Mouse (Mus musculus): ENCODE data around the gene Tdp1. TPM values are rescaled to one million over a fixed set of nuclear protein-coding genes. Genes with fewer than 3 reads are reported as not detected.

The Tdp1 gene
- polyA plus RNA-seq (2015; fragmentation: Nextera tagmentation; extraction: Ambion mirVana) = 21.2 and 29.9 TPM in 2 replicates

GRCm38 (mm10) chr12:99884269-99885261, at the start of gene Tdp1, which contains the start of gene Efcab11:
Gene Tdp1 (plus strand): TSS chr12:99884517.
Gene Efcab11 (minus strand): TSS chr12:99884439.
- under 1% methylated on average over 73 of the region's 73 CpGs for WGBS
- peak; percentile 87 for ATAC-seq (replicated peaks; ENCODE audit: insufficient number of reproducible peaks, insufficient read depth, low FRiP score, low read depth)
- no peaks in the 10 kb centered on the region for H3K9me3 ChIP-seq (replicated peaks)
- no peaks in the 10 kb centered on the region for H3K36me3 ChIP-seq
- H3K27me3 ChIP-seq = no peaks in the 10 kb centered on the region
- H3K27ac ChIP-seq = peak within 1 kb of the TSS; percentile 91
- H3K9ac ChIP-seq = peak within 1 kb of the TSS; percentile 89
- peak within 1 kb of the TSS; percentile 89 for H3K4me3 ChIP-seq
- peak within 1 kb of the TSS; percentile 94 for H3K4me2 ChIP-seq
- peaks cover 25% of the 10 kb centered on the region for H3K4me1 ChIP-seq (replicated peaks)

GRCm38 (mm10) chr12:99836404-99837131, 47.7 kb upstream of the Tdp1 start:
- H3K27ac ChIP-seq = no peak overlapping the region
- H3K9ac ChIP-seq = no peak overlapping the region
- H3K27me3 ChIP-seq = no peaks in the 10 kb centered on the region
- H3K4me3 ChIP-seq = no peak overlapping the region
- H3K4me2 ChIP-seq = no peak overlapping the region
- H3K36me3 ChIP-seq = no peaks in the 10 kb centered on the region
- 82% methylated on average over 20 of the region's 20 CpGs for WGBS
- H3K4me1 ChIP-seq (replicated peaks) = no peaks in the 10 kb centered on the region
- ATAC-seq (replicated peaks; ENCODE audit: insufficient number of reproducible peaks, insufficient read depth, low FRiP score, low read depth) = no peak
- H3K9me3 ChIP-seq (replicated peaks) = no peaks in the 10 kb centered on the region

- no peak for ATAC-seq (replicated peaks; ENCODE audit: insufficient number of reproducible peaks, insufficient read depth, low FRiP score, low read depth)
- Histone ChIP-seq H3K4me3 (no peak overlapping the region), H3K4me1 (replicated peaks) (no peaks in the 10 kb centered on the region), H3K36me3 (no peaks in the 10 kb centered on the region), H3K4me2 (no peak overlapping the region), H3K27me3 (no peaks in the 10 kb centered on the region), H3K27ac (no peak overlapping the region), H3K9me3 (replicated peaks) (no peaks in the 10 kb centered on the region), H3K9ac (no peak overlapping the region)
- 82% methylated on average over 5 of the region's 5 CpGs for WGBS
These were observed 46.8 kb upstream of the Tdp1 start for GRCm38 (mm10) chr12:99837528-99837927.

GRCm38 (mm10) chr12:99838109-99838508, 46.2 kb upstream of the Tdp1 start:
- 85% methylated on average over 11 of the region's 11 CpGs for WGBS
- Histone ChIP-seq H3K4me1 (replicated peaks) (no peaks in the 10 kb centered on the region), H3K27ac (no peak overlapping the region), H3K27me3 (no peaks in the 10 kb centered on the region), H3K36me3 (no peaks in the 10 kb centered on the region), H3K9me3 (replicated peaks) (no peaks in the 10 kb centered on the region), H3K9ac (no peak overlapping the region), H3K4me2 (no peak overlapping the region), H3K4me3 (no peak overlapping the region)
- ATAC-seq (replicated peaks; ENCODE audit: insufficient number of reproducible peaks, insufficient read depth, low FRiP score, low read depth) = no peak

- no peak overlapping the region for H3K9ac ChIP-seq
- no peak for ATAC-seq (replicated peaks; ENCODE audit: insufficient number of reproducible peaks, insufficient read depth, low FRiP score, low read depth)
- 84% methylated on average over 14 of the region's 14 CpGs for WGBS
- H3K4me1 ChIP-seq (replicated peaks) = no peaks in the 10 kb centered on the region
- H3K4me3 ChIP-seq = no peak overlapping the region
- no peak overlapping the region for H3K4me2 ChIP-seq
- no peaks in the 10 kb centered on the region for H3K27me3 ChIP-seq
- H3K9me3 ChIP-seq (replicated peaks) = no peaks in the 10 kb centered on the region
- H3K36me3 ChIP-seq = no peaks in the 10 kb centered on the region
- no peak overlapping the region for H3K27ac ChIP-seq
These were observed 45.6 kb upstream of the Tdp1 start for GRCm38 (mm10) chr12:99838703-99839102.

GRCm38 (mm10) chr12:99844951-99845350, 39.4 kb upstream of the Tdp1 start:
- Histone ChIP-seq H3K9ac (no peak overlapping the region), H3K27ac (no peak overlapping the region), H3K4me3 (no peak overlapping the region), H3K4me2 (no peak overlapping the region), H3K4me1 (replicated peaks) (no peaks in the 10 kb centered on the region), H3K9me3 (replicated peaks) (no peaks in the 10 kb centered on the region), H3K27me3 (no peaks in the 10 kb centered on the region), H3K36me3 (no peaks in the 10 kb centered on the region)
- 78% methylated on average over 8 of the region's 8 CpGs for WGBS
- no peak for ATAC-seq (replicated peaks; ENCODE audit: insufficient number of reproducible peaks, insufficient read depth, low FRiP score, low read depth)

- H3K4me3 ChIP-seq = no peak overlapping the region
- no peaks in the 10 kb centered on the region for H3K9me3 ChIP-seq (replicated peaks)
- H3K36me3 ChIP-seq = no peaks in the 10 kb centered on the region
- no peak overlapping the region for H3K27ac ChIP-seq
- WGBS = 95% methylated on average over 2 of the region's 2 CpGs
- H3K4me2 ChIP-seq = no peak overlapping the region
- no peak for ATAC-seq (replicated peaks; ENCODE audit: insufficient number of reproducible peaks, insufficient read depth, low FRiP score, low read depth)
- H3K4me1 ChIP-seq (replicated peaks) = no peaks in the 10 kb centered on the region
- H3K27me3 ChIP-seq = no peaks in the 10 kb centered on the region
- H3K9ac ChIP-seq = no peak overlapping the region
These were observed 34.3 kb upstream of the Tdp1 start for GRCm38 (mm10) chr12:99849996-99850395.

GRCm38 (mm10) chr12:99853323-99854258, 30.7 kb upstream of the Tdp1 start:
- Histone ChIP-seq H3K36me3 (no peaks in the 10 kb centered on the region), H3K27ac (no peak overlapping the region), H3K9me3 (replicated peaks) (no peaks in the 10 kb centered on the region), H3K4me2 (no peak overlapping the region), H3K9ac (no peak overlapping the region), H3K4me1 (replicated peaks) (0 out of 2 replicates have a peak, but pooled peaks cover 2% of the 10 kb centered on the region), H3K4me3 (no peak overlapping the region), H3K27me3 (no peaks in the 10 kb centered on the region)
- WGBS = 71% methylated on average over 14 of the region's 14 CpGs
- no peak for ATAC-seq (replicated peaks; ENCODE audit: insufficient number of reproducible peaks, insufficient read depth, low FRiP score, low read depth)

- Histone ChIP-seq H3K9me3 (replicated peaks) (no peaks in the 10 kb centered on the region), H3K9ac (no peak overlapping the region), H3K4me1 (replicated peaks) (0 out of 2 replicates have a peak, but pooled peaks cover 5% of the 10 kb centered on the region), H3K27me3 (no peaks in the 10 kb centered on the region), H3K4me3 (no peak overlapping the region), H3K27ac (no peak overlapping the region), H3K4me2 (no peak overlapping the region), H3K36me3 (no peaks in the 10 kb centered on the region)
- no peak for ATAC-seq (replicated peaks; ENCODE audit: insufficient number of reproducible peaks, insufficient read depth, low FRiP score, low read depth)
- 78% methylated on average over 9 of the region's 9 CpGs for WGBS
These were observed 28.3 kb upstream of the Tdp1 start for GRCm38 (mm10) chr12:99856011-99856410.

- H3K4me1 ChIP-seq (replicated peaks) = peaks cover 13% of the 10 kb centered on the region; the same call in 1 of the 2 replicates
- no peak overlapping the region for H3K9ac ChIP-seq
- ATAC-seq (replicated peaks; ENCODE audit: insufficient number of reproducible peaks, insufficient read depth, low FRiP score, low read depth) = no peak
- H3K4me3 ChIP-seq = no peak overlapping the region
- WGBS = 93% methylated on average over 5 of the region's 5 CpGs
- no peaks in the 10 kb centered on the region for H3K9me3 ChIP-seq (replicated peaks)
- H3K27me3 ChIP-seq = no peaks in the 10 kb centered on the region
- H3K36me3 ChIP-seq = no peaks in the 10 kb centered on the region
- no peak overlapping the region for H3K27ac ChIP-seq
- no peak overlapping the region for H3K4me2 ChIP-seq
These were observed 25.7 kb upstream of the Tdp1 start for GRCm38 (mm10) chr12:99858664-99859063.
